Mouse (Mus musculus) frontal cortex, postnatal 36 days (tissue): ENCODE results near the gene Dpysl4.

Experiments used
- DNase-seq, 2 experiments: peaks; one replicate each; pipeline ENCODE4 v3.0.0; 2022; ENCODE audit warnings: low spot score in 2 of 2

Dpysl4 gene

GRCm38 (mm10) chr7:139151116-139151515 lies 65.3 kb downstream of the Dpysl4 start:
- DNase-seq = peak; percentile 43 to 48
